Mouse (Mus musculus) ES-E14 (cell line): ENCODE results near the gene Zfp978. TPM values are rescaled to one million over a fixed set of nuclear protein-coding genes. Genes with fewer than 3 reads are reported as not detected.
"Not testable (repeated sequence)": the region's sequence is repeated elsewhere in the genome, so short reads cannot be mapped to it uniquely, and the experiment has no call there.

Experiments used
- DNase-seq: peaks from one replicate; pipeline ENCODE4 v3.0.0-alpha.2; 2013; ENCODE audit warnings: low read depth, low spot score
- H3K27ac ChIP-seq: 2 replicates; pipeline ENCODE4 v1.5.1; 2012; ENCODE audit warnings: low read depth, mild to moderate bottlenecking, low read length, moderate library complexity, mixed read lengths; ENCODE audit not compliant: poor library complexity, insufficient read depth, severe bottlenecking
- H3K36me3 ChIP-seq: 2 replicates; pipeline ENCODE4 v1.6.1; 2012; ENCODE audit warnings: mild to moderate bottlenecking, low read length, moderate library complexity, mixed read lengths; ENCODE audit not compliant: control insufficient read depth, poor library complexity, insufficient read depth, severe bottlenecking
- H3K4me1 ChIP-seq, 2 experiments: fragments of 150-350 bp in 1 of 2; sonication (generic) in 1 of 2; 2 replicates each; pipeline ENCODE4 v1.6.1; 2012; ENCODE audit warnings: low read length in 2 of 2, mild to moderate bottlenecking in 1 of 2, mixed read lengths in 1 of 2; ENCODE audit not compliant: control insufficient read depth in 2 of 2, insufficient read depth in 2 of 2, poor library complexity in 1 of 2
- H3K4me3 ChIP-seq, 2 experiments: fragments of 150-350 bp in 1 of 2; sonication (generic) in 1 of 2; 2 replicates each; pipeline ENCODE4 v1.5.1; 2012; ENCODE audit warnings: low read length in 2 of 2, low read depth in 1 of 2, mild to moderate bottlenecking in 1 of 2, mixed read lengths in 1 of 2; ENCODE audit not compliant: insufficient read depth in 1 of 2, poor library complexity in 1 of 2, severe bottlenecking in 1 of 2
- H3K9ac ChIP-seq: 2 replicates; pipeline ENCODE4 v1.6.1; 2012; ENCODE audit warnings: low read depth, mild to moderate bottlenecking, low read length, mixed read lengths; ENCODE audit not compliant: poor library complexity, insufficient read depth, severe bottlenecking
- H3K9me3 ChIP-seq: fragments of 150-350 bp; sonication (generic); 2 replicates; pipeline ENCODE4 v1.6.1; 2012; ENCODE audit warnings: low read depth, mild to moderate bottlenecking, low read length; ENCODE audit not compliant: control insufficient read depth, insufficient read depth
- CHD2 ChIP-seq: IDR thresholded peaks from 2 replicates; pipeline ENCODE4 v1.6.1; 2014; ENCODE audit warnings: mild to moderate bottlenecking, low read depth, low read length, inconsistent platforms
- HCFC1 ChIP-seq: IDR thresholded peaks from 2 replicates; pipeline ENCODE4 v1.6.1; 2012; ENCODE audit warnings: low read length, inconsistent platforms, borderline replicate concordance; ENCODE audit not compliant: insufficient read depth
- MAFK ChIP-seq: IDR thresholded peaks from 2 replicates; pipeline ENCODE4 v1.6.1; 2014; ENCODE audit warnings: mild to moderate bottlenecking, low read depth, low read length, inconsistent platforms; ENCODE audit not compliant: insufficient read depth
- ZC3H11A ChIP-seq: IDR thresholded peaks from 2 replicates; pipeline ENCODE4 v1.6.1; 2012; ENCODE audit warnings: low read depth, mild to moderate bottlenecking, inconsistent platforms, low read length, borderline replicate concordance
- ZNF384 ChIP-seq: IDR thresholded peaks from 2 replicates; pipeline ENCODE4 v1.6.1; 2012; ENCODE audit warnings: low read depth, low read length, inconsistent platforms
- in situ Hi-C, 2 experiments: fragments of 600-800 bp; cut with MboI; formaldehyde crosslinking; loops; one replicate each; pipeline ENCODE4 v1.15.1; 2025; ENCODE audit warnings: low sequenced_read_pairs in 2 of 2, inconsistent platforms in 1 of 2; ENCODE audit not compliant: unreplicated experiment in 2 of 2
- total RNA-seq: library from RNA; depleted of rRNA; stranded (reverse); fragments of 300-350 nt; gene quantifications from 2 replicates; pipeline ENCODE4 v1.2.3, GENCODE M21; 2012

Gene Zfp978
- total RNA-seq, 1 experiment: 297 TPM

- in situ Hi-C loops: loop anchor here (25.0 kb wide), 2 partner anchors 1855 to 1980 kb away; no protein-coding TSS in a partner anchor
- Histone ChIP-seq H3K4me1 (peaks cover 3 to 7% of the 10 kb centered on the region in 2 experiments; a peak in 3 of 4 replicates), H3K9me3 (peaks cover 11% of the 10 kb centered on the region), H3K27ac (peak overlapping the region; percentile 85), H3K36me3 (peaks cover 2% of the 10 kb centered on the region; the same call in 1 of the 2 replicates), H3K9ac (no peak overlapping the region), H3K4me3 (no peak overlapping the region)
- TF ChIP-seq ZNF384 (no peak), ZC3H11A (no peak), CHD2 (no peak), MAFK (no peak), HCFC1 (no peak)
- peak; percentile 91 for DNase-seq
Observed at GRCm38 (mm10) chr4:147417157-147417778, 56.2 kb downstream of the Zfp978 start.

- DNase-seq: no peak
- Histone ChIP-seq H3K27ac (peak overlapping the region; percentile 31; the same call in 1 of the 2 replicates), H3K36me3 (peaks cover 2% of the 10 kb centered on the region; the same call in 1 of the 2 replicates), H3K9ac (no peak overlapping the region; the same call in 1 of the 2 replicates), H3K9me3 (peaks cover 11% of the 10 kb centered on the region), H3K4me1 (peaks cover 3 to 7% of the 10 kb centered on the region in 2 experiments; a peak in 3 of 4 replicates), H3K4me3 (peak overlapping the region in 1 of 2 experiments; percentile 5; a peak in 1 of 4 replicates)
- in situ Hi-C loops: loop anchor here (25.0 kb wide), 2 partner anchors 1856 to 1981 kb away; no protein-coding TSS in a partner anchor
- no peak for TF ChIP-seq CHD2
- no peak for TF ChIP-seq ZNF384
- no peak for TF ChIP-seq HCFC1
- no peak for TF ChIP-seq ZC3H11A
- no peak for TF ChIP-seq MAFK
Observed at GRCm38 (mm10) chr4:147417921-147418320, 56.8 kb downstream of the Zfp978 start.

- H3K9ac ChIP-seq, H3K36me3 ChIP-seq, DNase-seq, H3K4me1 ChIP-seq, H3K27ac ChIP-seq, H3K4me3 ChIP-seq: not testable (repeated sequence)
- TF ChIP-seq ZNF384: 0 out of 2 replicates have a peak, but pooled peaks have one; percentile 37
- H3K9me3 ChIP-seq: peaks cover 11% of the 10 kb centered on the region
- in situ Hi-C loops: loop anchor here (25.0 kb wide), 2 partner anchors 1856 to 1981 kb away; no protein-coding TSS in a partner anchor
Observed at GRCm38 (mm10) chr4:147418333-147418732, 57.2 kb downstream of the Zfp978 start.

- H3K9me3 ChIP-seq: peaks cover 11% of the 10 kb centered on the region
- not testable (repeated sequence) for H3K9ac ChIP-seq, H3K4me3 ChIP-seq, DNase-seq, H3K27ac ChIP-seq, H3K4me1 ChIP-seq, H3K36me3 ChIP-seq
- in situ Hi-C loops: loop anchor here (25.0 kb wide), 2 partner anchors 1857 to 1982 kb away; no protein-coding TSS in a partner anchor
Observed at GRCm38 (mm10) chr4:147419190-147419589, 58.1 kb downstream of the Zfp978 start.

- in situ Hi-C loops: loop anchor here (25.0 kb wide), 2 partner anchors 1858 to 1983 kb away; no protein-coding TSS in a partner anchor
Observed at GRCm38 (mm10) chr4:147419756-147420590, 58.9 kb downstream of the Zfp978 start.

More at GRCm38 (mm10) chr4:147419756-147420590, 58.9 kb downstream of the Zfp978 start:
- not testable (repeated sequence) for H3K27ac ChIP-seq, DNase-seq, H3K4me1 ChIP-seq, H3K9ac ChIP-seq, H3K36me3 ChIP-seq, H3K4me3 ChIP-seq
- peaks cover 11% of the 10 kb centered on the region for H3K9me3 ChIP-seq
